Mouse (Mus musculus) kidney, adult 2 months (tissue): ENCODE data around the gene Pcbd2. TPM values are rescaled to one million over a fixed set of nuclear protein-coding genes. Genes with fewer than 3 reads are reported as not detected.
"Not testable (repeated sequence)": the region's sequence is repeated elsewhere in the genome, so short reads cannot be mapped to it uniquely, and the experiment has no call there.

Experiments
- DNase-seq: peaks from one replicate; pipeline ENCODE4 v3.0.0; 2021
- H3K27ac ChIP-seq: fragments of 200-500 bp; 2 replicates; pipeline ENCODE4 v1.5.1; 2012; ENCODE audit warnings: low read depth, low read length, control low read depth, inconsistent platforms; ENCODE audit not compliant: insufficient read depth
- H3K27me3 ChIP-seq: fragments of 200-500 bp; replicated peaks from 2 replicates; pipeline ENCODE4 v1.6.1; 2012; ENCODE audit warnings: mild to moderate bottlenecking, moderate library complexity, low read length, inconsistent platforms; ENCODE audit not compliant: control insufficient read depth, insufficient read depth
- H3K36me3 ChIP-seq: fragments of 200-500 bp; 2 replicates; pipeline ENCODE4 v1.6.1; 2012; ENCODE audit warnings: mild to moderate bottlenecking, moderate library complexity, low read length, inconsistent platforms; ENCODE audit not compliant: control insufficient read depth, insufficient read depth
- H3K4me1 ChIP-seq: fragments of 200-500 bp; 2 replicates; pipeline ENCODE4 v1.6.1; 2011; ENCODE audit warnings: low read length; ENCODE audit not compliant: control insufficient read depth, insufficient read depth
- H3K4me3 ChIP-seq: fragments of 200-500 bp; 2 replicates; pipeline ENCODE4 v1.5.1; 2011; ENCODE audit warnings: mild to moderate bottlenecking, low read depth, low read length, control low read depth; ENCODE audit not compliant: insufficient read depth
- CTCF ChIP-seq: fragments of 200-500 bp; conservative IDR thresholded peaks from 2 replicates; pipeline ENCODE4 v1.5.1; 2011; ENCODE audit warnings: low read depth, mild to moderate bottlenecking, control low read depth, low read length, moderate library complexity, mixed read lengths; ENCODE audit not compliant: insufficient read depth, insufficient read length
- POLR2A ChIP-seq: fragments of 200-500 bp; IDR thresholded peaks from one replicate; pipeline ENCODE4 v1.6.1; 2011; ENCODE audit warnings: low read depth, low read length, control low read depth
- WGBS: fragments of 180-500 bp; shearing (Covaris S2); methylation state at CpG from one replicate; pipeline ENCODE4 v1.1.7; 2018; 5-methylcytosine and 5-hydroxymethylcytosine counted together
- polyA plus RNA-seq: library from polyadenylated mRNA; depleted of rRNA; stranded (reverse); fragments of >200 nt; gene quantifications from 2 replicates; pipeline ENCODE4 v1.2.3, GENCODE M21; 2012

The Pcbd2 gene
- polyA plus RNA-seq, 1 experiment, result 81.4 TPM

DNA sequence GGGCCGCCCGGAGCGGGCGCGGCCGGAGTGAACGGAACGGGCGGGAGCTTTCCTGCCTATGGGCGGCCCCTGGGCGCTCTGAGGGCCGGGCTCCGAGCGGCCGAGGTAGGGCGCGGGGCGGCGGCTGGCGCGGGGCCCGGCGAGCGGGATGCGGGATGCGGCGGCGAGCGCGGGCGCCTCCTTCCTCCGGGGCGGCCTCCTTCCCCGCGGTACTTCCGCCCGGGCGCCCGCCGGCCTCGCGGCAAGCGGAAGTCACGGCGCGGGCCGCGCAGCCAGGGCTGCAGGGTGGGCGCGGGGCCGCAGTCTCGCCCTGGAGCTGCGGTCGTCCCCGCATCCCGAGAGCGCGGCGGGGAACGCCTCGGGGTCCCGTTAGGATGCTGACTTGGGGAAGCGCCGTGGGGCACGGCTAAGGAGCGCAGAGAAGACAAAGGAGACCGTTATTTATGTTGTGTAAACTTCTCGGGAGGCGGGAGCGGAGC lies 33.9 kb upstream of the Pcbd2 start:
- Histone ChIP-seq H3K27me3 (no peaks in the 10 kb centered on the region), H3K36me3 (no peaks in the 10 kb centered on the region), H3K4me1 (peaks cover 11% of the 10 kb centered on the region; the same call in 1 of the 2 replicates), H3K27ac (peak overlapping the region; percentile 82), H3K4me3 (peak overlapping the region; percentile 95)
- DNase-seq, result no peak
- TF ChIP-seq POLR2A (no peak), CTCF (no peak)
- under 1% methylated on average over 68 of the region's 70 CpGs for WGBS

GRCm38 (mm10) chr13:55694110-55694509 lies 33.1 kb upstream of the Pcbd2 start:
- Histone ChIP-seq H3K4me1 (peaks cover 11% of the 10 kb centered on the region; the same call in 1 of the 2 replicates), H3K4me3 (peak overlapping the region; percentile 32), H3K36me3 (no peaks in the 10 kb centered on the region), H3K27ac (no peak overlapping the region), H3K27me3 (no peaks in the 10 kb centered on the region)
- DNase-seq, result peak; percentile 38
- 2% methylated on average over 8 of the region's 8 CpGs for WGBS
- TF ChIP-seq CTCF (no peak), POLR2A (no peak)

GRCm38 (mm10) chr13:55695989-55696388 lies 31.2 kb upstream of the Pcbd2 start:
- DNase-seq, H3K27me3 ChIP-seq, H3K27ac ChIP-seq, H3K4me3 ChIP-seq, H3K36me3 ChIP-seq: not testable (repeated sequence)
- H3K4me1 ChIP-seq, result peaks cover 11% of the 10 kb centered on the region; the same call in 1 of the 2 replicates
- 72% methylated on average over 1 of the region's 3 CpGs for WGBS

- WGBS, result 79% methylated on average over 4 of the region's 4 CpGs
- no peak for DNase-seq
- TF ChIP-seq CTCF, result no peak
- TF ChIP-seq POLR2A, result no peak
Observed at GRCm38 (mm10) chr13:55704301-55704700, 22.9 kb upstream of the Pcbd2 start.

DNA sequence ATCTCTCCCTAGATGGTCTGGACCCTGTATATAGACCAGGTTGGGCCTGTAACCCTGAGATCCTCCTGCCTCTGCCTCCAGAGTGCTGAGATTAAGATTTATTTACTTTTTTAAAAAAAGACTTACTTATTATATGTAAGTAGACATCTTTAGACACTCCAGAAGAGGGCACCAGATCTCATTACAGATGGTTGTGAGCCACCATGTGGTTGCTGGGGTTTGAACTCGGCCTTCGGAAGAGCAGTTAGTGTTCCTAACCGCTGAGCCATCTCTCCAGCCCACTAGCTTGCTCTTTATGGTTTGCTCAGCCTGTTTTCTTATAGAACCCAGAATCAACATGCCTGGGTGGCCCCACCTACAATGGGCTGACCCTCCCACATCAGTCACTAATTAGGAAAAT lies 14.3 kb upstream of the Pcbd2 start:
- WGBS, result 94% methylated on average over 3 of the region's 3 CpGs
- no peaks in the 10 kb centered on the region for H3K27me3 ChIP-seq
- no peak overlapping the region for H3K27ac ChIP-seq
- H3K36me3 ChIP-seq, result no peaks in the 10 kb centered on the region
- DNase-seq, result no peak
- no peak overlapping the region for H3K4me3 ChIP-seq
- TF ChIP-seq CTCF (no peak), POLR2A (no peak)
- peaks cover 3% of the 10 kb centered on the region; the same call in 1 of the 2 replicates for H3K4me1 ChIP-seq

More at GRCm38 (mm10) chr13:55704301-55704700, 22.9 kb upstream of the Pcbd2 start:
- Histone ChIP-seq H3K4me1 (no peaks in the 10 kb centered on the region), H3K27ac (no peak overlapping the region), H3K36me3 (peaks cover 2% of the 10 kb centered on the region), H3K27me3 (no peaks in the 10 kb centered on the region), H3K4me3 (no peak overlapping the region)

DNA sequence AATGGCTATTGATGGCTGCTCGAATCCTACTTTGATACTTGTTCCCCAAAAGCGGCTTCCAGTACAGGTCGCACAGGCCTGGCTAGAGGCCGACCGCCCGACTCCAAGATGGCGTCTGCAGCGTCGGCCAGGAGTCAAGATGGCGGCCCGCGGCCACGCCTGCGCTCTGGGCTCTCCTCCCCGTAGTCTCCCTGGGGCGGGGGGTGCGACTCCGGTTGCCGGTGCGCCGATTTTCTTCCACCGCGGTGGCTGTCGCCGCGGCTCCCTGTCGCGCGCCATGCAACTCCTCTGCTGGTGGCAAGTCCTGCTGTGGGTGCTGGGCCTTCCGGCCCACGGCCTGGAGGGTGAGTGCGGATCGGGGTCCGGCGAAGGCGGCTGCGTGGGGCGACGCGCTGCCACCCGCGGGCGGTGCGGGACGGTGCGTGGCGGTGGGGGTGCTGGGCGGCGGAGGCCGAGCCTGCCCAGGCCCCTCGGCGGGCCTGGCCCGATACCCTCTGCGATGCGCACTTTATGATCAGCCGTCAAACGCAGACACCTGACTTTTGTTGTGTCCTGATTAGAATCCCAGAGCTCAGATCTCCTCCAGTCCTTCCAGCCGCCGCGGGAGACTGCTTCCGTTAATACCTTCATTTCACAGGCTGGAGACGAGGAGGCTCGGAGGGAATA lies 12.5 kb upstream of the Pcbd2 start, which contains the start of gene Txndc15:
TSS of gene Txndc15 (plus strand) at position 150 of the 666 bp plus-strand sequence.
- TF ChIP-seq POLR2A (no peak), CTCF (no peak)
- Histone ChIP-seq H3K27ac (peak within 1 kb of the TSS; percentile 90), H3K4me3 (peak within 1 kb of the TSS; percentile 87), H3K27me3 (no peaks in the 10 kb centered on the region), H3K36me3 (no peaks in the 10 kb centered on the region), H3K4me1 (peaks cover 3% of the 10 kb centered on the region; the same call in 1 of the 2 replicates)
- DNase-seq, result peak; percentile 93
- WGBS, result under 1% methylated on average over 63 of the region's 63 CpGs

DNA sequence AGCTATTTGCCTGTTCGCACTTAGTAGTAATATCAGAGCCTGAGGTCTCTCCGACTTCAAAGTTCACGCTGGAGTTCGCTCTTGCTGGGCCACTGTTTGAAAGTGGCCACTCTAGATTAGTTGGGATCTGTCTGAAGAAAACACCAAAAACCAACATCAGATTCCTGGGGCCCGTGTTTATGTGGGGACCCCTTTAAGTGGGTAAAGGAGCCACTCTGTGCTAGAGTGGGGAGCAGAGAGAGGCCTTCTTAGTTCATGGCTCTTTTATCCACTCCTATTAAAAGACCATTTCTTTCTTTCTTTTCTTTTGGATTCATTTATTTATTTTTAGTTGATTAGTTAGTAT lies 12.0 kb upstream of the Pcbd2 start:
- TF ChIP-seq POLR2A (no peak), CTCF (no peak)
- Histone ChIP-seq H3K4me1 (peaks cover 3% of the 10 kb centered on the region; the same call in 1 of the 2 replicates), H3K27ac (peak overlapping the region; percentile 90), H3K4me3 (peak overlapping the region; percentile 87), H3K27me3 (no peaks in the 10 kb centered on the region), H3K36me3 (no peaks in the 10 kb centered on the region)
- 2% methylated on average over 5 of the region's 5 CpGs for WGBS
- no peak for DNase-seq
